Mouse (Mus musculus) forebrain, embryonic 12.5 days (tissue): ENCODE data around the gene Syngap1. TPM values are rescaled to one million over a fixed set of nuclear protein-coding genes. Genes with fewer than 3 reads are reported as not detected.
"Not testable (repeated sequence)": the region's sequence is repeated elsewhere in the genome, so short reads cannot be mapped to it uniquely, and the experiment has no call there.

Experiments used
- ATAC-seq: fragments of 200-750 bp; cut with Nextera tagmentation; 2 replicates; pipeline ENCODE4 v1.8.0; 2017; ENCODE audit warnings: moderate TSS enrichment; ENCODE audit not compliant: low FRiP score
- H3K27ac ChIP-seq: fragments of 300-500 bp; sonication (generic); 2 replicates; pipeline ENCODE4 v1.5.1; 2016; ENCODE audit warnings: mild to moderate bottlenecking
- H3K27me3 ChIP-seq: fragments of 300-500 bp; sonication (generic); 2 replicates; pipeline ENCODE4 v1.6.1; 2016; ENCODE audit warnings: mild to moderate bottlenecking
- H3K36me3 ChIP-seq: fragments of 300-500 bp; sonication (generic); replicated peaks from 2 replicates; pipeline ENCODE4 v1.6.1; 2016; ENCODE audit warnings: mild to moderate bottlenecking
- H3K4me1 ChIP-seq: fragments of 300-500 bp; sonication (generic); 2 replicates; pipeline ENCODE4 v1.6.1; 2016
- H3K4me2 ChIP-seq: fragments of 300-500 bp; sonication (generic); 2 replicates; pipeline ENCODE4 v1.6.1; 2016; ENCODE audit warnings: mild to moderate bottlenecking, moderate library complexity
- H3K4me3 ChIP-seq: fragments of 300-500 bp; sonication (generic); replicated peaks from 2 replicates; pipeline ENCODE4 v1.5.1; 2016; ENCODE audit warnings: mild to moderate bottlenecking
- H3K9ac ChIP-seq: fragments of 300-500 bp; sonication (generic); 2 replicates; pipeline ENCODE4 v1.6.1; 2016; ENCODE audit warnings: mild to moderate bottlenecking
- H3K9me3 ChIP-seq: fragments of 300-500 bp; sonication (generic); 2 replicates; pipeline ENCODE4 v1.6.1; 2016
- WGBS: fragments of 180-500 bp; shearing (Covaris S2); methylation state at CpG from one replicate; pipeline ENCODE4 v1.1.7; 2016; 5-methylcytosine and 5-hydroxymethylcytosine counted together
- polyA plus RNA-seq: library from polyadenylated mRNA; unstranded; fragments of >200 nt; fragmentation: Nextera tagmentation; extraction: Ambion mirVana; gene quantifications from 2 replicates; pipeline ENCODE4 v1.2.1, GENCODE M21; 2016

Syngap1 gene
- polyA plus RNA-seq, 1 experiment from 2014 or later, result 3.9 TPM

DNA sequence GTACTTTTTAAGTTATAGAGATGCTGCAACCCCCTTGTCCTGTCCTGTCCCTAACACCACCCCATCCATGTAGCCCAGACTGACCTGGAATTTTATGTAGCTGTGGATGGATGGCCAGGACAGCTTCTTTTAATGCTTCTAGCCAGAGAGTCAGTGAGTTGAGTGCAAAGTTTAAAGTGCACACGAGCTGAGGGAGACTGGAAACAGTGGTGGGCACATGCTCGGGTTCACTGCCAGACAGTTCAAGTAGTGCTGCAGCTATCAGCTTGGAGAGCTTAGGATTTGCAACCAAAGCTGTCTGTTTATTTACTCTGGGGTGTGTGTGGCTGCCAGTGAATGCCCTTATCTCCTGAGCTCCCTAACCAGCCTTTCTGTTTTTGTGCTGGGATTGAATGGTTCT, 21.5 kb upstream of the Syngap1 start:
- H3K4me3 ChIP-seq, H3K9ac ChIP-seq, ATAC-seq, H3K9me3 ChIP-seq, H3K27ac ChIP-seq, H3K27me3 ChIP-seq, H3K4me2 ChIP-seq: not testable (repeated sequence)
- Histone ChIP-seq H3K36me3 (peaks cover 25% of the 10 kb centered on the region), H3K4me1 (peaks cover 14% of the 10 kb centered on the region)
- WGBS, result 79% methylated on average over 2 of the region's 2 CpGs

DNA sequence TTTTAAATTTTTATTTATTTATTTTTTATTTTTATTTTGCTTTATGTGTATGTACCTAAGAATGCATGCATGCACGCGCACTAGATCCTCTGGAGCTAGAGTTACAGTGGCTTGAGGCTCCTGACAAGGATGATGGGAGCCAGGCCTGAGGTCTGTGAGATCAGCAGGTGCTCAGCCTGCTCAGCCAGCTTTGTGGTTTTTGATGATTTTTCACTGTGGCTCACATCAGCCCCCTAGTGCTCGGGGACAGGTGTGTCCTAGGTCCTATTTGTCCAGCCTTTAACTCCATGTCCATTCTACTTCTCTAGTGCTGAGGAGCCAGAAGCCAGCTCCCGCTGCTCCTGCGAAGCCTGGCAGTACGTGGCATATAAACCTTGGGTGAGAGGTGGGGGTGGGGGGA, 18.7 kb upstream of the Syngap1 start:
- not testable (repeated sequence) for H3K27me3 ChIP-seq, H3K27ac ChIP-seq, H3K4me3 ChIP-seq, H3K4me2 ChIP-seq, ATAC-seq, H3K9me3 ChIP-seq, H3K9ac ChIP-seq
- Histone ChIP-seq H3K4me1 (peaks cover 13% of the 10 kb centered on the region), H3K36me3 (peaks cover 47% of the 10 kb centered on the region)
- WGBS, result 96% methylated on average over 6 of the region's 6 CpGs

DNA sequence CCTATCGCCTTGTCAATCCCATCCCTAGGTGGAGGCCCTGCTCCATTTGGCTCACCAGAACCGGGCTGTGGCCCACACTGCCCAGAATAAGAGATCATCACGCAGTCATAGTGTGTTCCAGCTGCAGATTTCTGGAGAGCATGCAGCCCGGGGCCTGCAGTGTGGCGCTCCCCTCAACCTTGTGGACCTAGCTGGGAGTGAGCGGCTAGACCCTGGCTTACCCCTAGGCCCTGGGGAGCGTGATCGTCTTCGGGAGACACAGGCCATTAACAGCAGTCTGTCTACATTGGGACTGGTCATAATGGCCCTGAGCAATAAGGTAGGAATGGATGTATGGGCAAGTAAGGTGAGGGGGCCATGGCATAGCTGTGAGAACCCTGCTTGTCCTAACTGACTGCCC, 15.6 kb upstream of the Syngap1 start:
- not testable (repeated sequence) for H3K9me3 ChIP-seq, H3K4me1 ChIP-seq, H3K9ac ChIP-seq, H3K4me2 ChIP-seq, H3K27ac ChIP-seq, H3K4me3 ChIP-seq, H3K27me3 ChIP-seq, ATAC-seq
- peaks cover 75% of the 10 kb centered on the region for H3K36me3 ChIP-seq
- WGBS, result 96% methylated on average over 9 of the region's 9 CpGs

DNA sequence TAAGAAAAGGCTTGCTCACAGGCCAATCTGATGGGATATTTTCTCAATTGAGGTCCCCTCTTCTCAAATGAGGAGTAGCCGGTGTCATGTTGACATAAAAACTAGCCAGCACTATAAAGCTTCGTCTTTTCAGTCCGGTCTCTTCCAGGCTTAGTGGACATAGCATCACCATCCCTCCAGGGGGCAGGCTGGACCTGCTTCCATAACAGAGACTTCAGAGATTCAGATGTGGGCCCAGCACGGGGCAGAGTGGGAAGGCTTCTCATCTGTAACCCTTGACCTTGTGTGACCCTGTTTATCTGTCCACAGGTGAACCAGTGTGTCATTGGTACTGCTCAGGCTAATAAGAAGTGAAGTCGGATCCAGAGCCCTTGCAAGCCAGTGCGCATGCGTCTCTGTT, 9.3 kb upstream of the Syngap1 start:
- not testable (repeated sequence) for H3K9me3 ChIP-seq, H3K27me3 ChIP-seq, H3K9ac ChIP-seq, H3K4me2 ChIP-seq, H3K27ac ChIP-seq, H3K4me3 ChIP-seq
- WGBS, result 69% methylated on average over 7 of the region's 7 CpGs
- H3K4me1 ChIP-seq, result peaks cover 19% of the 10 kb centered on the region
- peaks cover 64% of the 10 kb centered on the region for H3K36me3 ChIP-seq
- 0 out of 2 replicates have a peak, but pooled peaks have one; percentile 18 for ATAC-seq

DNA sequence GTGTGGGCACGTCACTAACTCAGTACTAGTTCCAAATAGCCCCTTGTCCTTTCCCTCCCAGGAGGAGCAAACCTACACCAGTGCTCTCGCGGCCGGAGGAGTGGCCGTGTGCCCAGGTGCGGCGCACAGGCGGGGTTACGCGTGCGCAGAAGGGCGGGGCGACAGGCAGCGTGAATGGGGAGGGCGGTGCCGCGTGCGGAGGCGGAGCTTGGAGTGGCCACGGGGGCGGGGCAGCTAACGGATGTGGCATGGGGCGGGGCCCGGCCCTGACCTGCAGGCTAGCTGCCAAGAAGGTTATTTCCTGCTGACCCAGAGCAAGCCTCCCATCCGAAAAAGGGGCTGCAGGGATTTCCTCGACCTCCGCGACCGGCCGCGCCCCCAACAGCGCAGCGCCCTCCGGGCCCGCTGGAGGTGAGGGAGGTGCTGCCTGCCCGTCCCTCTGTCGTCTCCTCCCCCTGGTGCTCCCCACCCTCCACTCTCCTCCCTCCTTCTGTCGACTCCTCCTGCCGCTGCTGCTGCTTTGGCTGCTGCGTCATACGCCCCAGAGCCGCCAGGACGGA, 8.1 kb upstream of the Syngap1 start, which contains the start of gene Phf1:
TSS of gene Phf1 (plus strand) at position 214 of the 560 bp plus-strand sequence.
- Histone ChIP-seq H3K9me3 (no peaks in the 10 kb centered on the region), H3K4me3 (peak within 1 kb of the TSS; percentile 59), H3K4me1 (peaks cover 26% of the 10 kb centered on the region), H3K4me2 (peak within 1 kb of the TSS; percentile 86), H3K27me3 (no peaks in the 10 kb centered on the region), H3K36me3 (peaks cover 62% of the 10 kb centered on the region), H3K27ac (peak within 1 kb of the TSS; percentile 76), H3K9ac (peak within 1 kb of the TSS; percentile 75)
- under 1% methylated on average over 43 of the region's 43 CpGs for WGBS
- ATAC-seq, result peak; percentile 84

DNA sequence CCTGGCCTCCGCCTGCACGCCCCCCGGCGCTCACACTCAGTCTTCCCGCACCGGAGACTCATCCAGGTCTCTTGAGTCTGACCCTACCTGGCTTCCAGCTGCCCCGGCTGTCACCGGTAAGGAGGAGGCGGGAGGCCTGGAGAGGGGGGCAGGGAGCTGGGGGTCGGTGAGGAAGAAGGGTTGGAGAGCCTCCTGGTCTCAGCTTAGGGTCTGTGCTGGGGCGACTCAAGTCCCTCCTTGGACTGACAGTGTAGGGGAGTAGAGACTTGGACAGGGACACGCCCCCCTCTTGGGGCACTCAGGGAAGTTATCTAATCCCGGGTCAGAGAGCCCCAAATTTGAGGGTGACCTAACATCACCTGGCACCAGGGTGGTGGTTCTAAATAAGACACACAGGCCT, 7.6 kb upstream of the Syngap1 start:
- Histone ChIP-seq H3K36me3 (peaks cover 58% of the 10 kb centered on the region), H3K4me1 (peaks cover 31% of the 10 kb centered on the region), H3K27me3 (no peaks in the 10 kb centered on the region), H3K9ac (peak overlapping the region; percentile 75), H3K9me3 (no peaks in the 10 kb centered on the region), H3K4me2 (peak overlapping the region; percentile 86), H3K4me3 (peak overlapping the region; percentile 59), H3K27ac (peak overlapping the region; percentile 76)
- WGBS, result 10% methylated on average over 13 of the region's 13 CpGs
- peak; percentile 14; the same call in 1 of the 2 replicates for ATAC-seq

DNA sequence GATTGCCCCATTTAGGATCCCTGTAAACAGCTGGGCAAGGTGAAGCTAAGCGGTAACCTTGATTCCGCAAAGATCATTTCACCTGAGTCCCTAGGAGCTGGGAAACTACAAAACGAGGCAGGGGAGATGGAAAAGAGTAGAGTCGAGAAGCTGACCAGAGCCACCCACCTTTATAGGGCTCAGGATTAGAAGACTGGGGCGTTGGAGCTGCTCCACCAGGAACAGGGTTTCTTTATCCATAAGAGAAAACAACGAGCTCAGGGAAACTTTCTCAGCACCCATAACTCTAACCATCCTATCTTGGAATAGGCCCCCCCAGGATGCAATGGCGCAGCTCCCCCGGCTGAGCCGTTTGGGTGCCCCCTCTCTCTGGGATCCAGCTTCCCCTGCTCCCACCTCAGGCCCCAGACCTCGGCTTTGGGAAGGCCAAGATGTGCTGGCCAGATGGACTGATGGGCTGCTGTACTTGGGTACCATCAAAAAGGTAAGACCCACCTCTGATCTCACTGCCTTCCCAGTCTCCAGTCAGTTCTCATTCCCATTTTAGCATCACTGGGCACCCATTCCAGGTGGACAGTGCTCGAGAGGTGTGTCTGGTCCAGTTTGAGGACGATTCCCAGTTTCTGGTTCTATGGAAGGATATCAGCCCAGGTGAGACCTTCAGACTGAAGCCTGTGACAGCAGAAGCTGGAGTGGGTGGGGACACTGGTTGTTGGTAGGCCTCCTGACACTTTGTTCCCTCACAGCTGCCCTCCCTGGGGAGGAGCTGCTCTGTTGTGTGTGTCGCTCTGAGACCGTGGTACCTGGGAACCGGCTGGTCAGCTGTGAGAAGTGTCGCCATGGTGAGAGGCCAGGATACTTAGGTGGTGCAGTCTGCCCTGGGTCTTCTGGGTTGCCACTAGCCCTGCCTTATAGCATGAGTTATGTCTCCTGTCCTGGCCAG, 6.9 kb upstream of the Syngap1 start:
- H3K4me2 ChIP-seq, result peak overlapping the region; percentile 86
- no peak for ATAC-seq
- H3K4me1 ChIP-seq, result peaks cover 36% of the 10 kb centered on the region
- H3K36me3 ChIP-seq, result peaks cover 52% of the 10 kb centered on the region
- H3K27me3 ChIP-seq, result no peaks in the 10 kb centered on the region
- H3K4me3 ChIP-seq, result peak overlapping the region; percentile 59
- H3K27ac ChIP-seq, result peak overlapping the region; percentile 76; the same call in 1 of the 2 replicates
- WGBS, result 85% methylated on average over 16 of the region's 16 CpGs
- H3K9ac ChIP-seq, result peak overlapping the region; percentile 75
- no peaks in the 10 kb centered on the region for H3K9me3 ChIP-seq

DNA sequence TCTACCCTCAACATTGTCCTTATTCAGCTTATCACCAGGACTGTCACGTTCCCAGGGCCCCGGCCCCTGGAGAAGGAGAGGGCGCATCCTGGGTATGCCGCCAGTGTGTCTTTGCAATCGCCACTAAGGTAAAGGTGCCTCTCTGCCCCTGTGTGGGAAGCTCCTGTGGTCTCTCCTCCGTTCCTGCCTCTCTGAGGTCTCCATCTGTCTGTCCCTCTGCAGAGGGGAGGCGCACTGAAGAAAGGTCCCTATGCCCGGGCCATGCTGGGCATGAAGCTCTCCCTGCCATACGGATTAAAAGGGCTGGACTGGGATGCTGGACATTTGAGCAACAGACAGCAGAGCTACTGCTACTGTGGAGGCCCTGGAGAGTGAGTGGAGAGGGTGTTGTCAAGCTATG, 6.0 kb upstream of the Syngap1 start:
- no peak overlapping the region for H3K9ac ChIP-seq
- no peak overlapping the region for H3K4me2 ChIP-seq
- 92% methylated on average over 9 of the region's 9 CpGs for WGBS
- no peak for ATAC-seq
- H3K9me3 ChIP-seq, result no peaks in the 10 kb centered on the region
- H3K27me3 ChIP-seq, result no peaks in the 10 kb centered on the region
- H3K27ac ChIP-seq, result no peak overlapping the region
- H3K36me3 ChIP-seq, result peaks cover 43% of the 10 kb centered on the region
- H3K4me1 ChIP-seq, result peaks cover 39% of the 10 kb centered on the region
- no peak overlapping the region for H3K4me3 ChIP-seq

DNA sequence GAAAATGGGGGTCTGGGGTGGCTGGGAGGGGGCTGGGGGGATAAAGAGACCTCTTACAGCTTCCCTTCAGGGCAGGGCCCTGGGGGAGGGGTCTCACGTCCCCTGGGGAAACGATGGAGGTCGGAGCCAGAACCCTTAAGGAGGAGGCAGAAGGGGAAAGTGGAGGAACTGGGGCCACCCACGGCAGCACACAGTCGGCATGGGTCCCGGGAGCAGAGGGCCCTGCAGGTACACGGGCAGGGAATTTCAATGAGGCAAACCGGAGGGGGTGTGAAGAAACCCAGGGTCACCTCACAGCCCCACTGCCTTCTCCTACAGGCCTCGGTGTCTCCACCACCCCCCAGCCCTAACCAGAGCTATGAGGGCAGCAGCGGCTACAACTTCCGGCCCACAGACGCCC, 4.6 kb upstream of the Syngap1 start:
- WGBS, result 84% methylated on average over 12 of the region's 12 CpGs
- peaks cover 52% of the 10 kb centered on the region for H3K4me1 ChIP-seq
- H3K27ac ChIP-seq, result no peak overlapping the region
- no peak overlapping the region for H3K4me2 ChIP-seq
- no peak overlapping the region for H3K4me3 ChIP-seq
- H3K27me3 ChIP-seq, result no peaks in the 10 kb centered on the region
- no peak for ATAC-seq
- no peaks in the 10 kb centered on the region for H3K9me3 ChIP-seq
- no peak overlapping the region for H3K9ac ChIP-seq
- H3K36me3 ChIP-seq, result peaks cover 30% of the 10 kb centered on the region

DNA sequence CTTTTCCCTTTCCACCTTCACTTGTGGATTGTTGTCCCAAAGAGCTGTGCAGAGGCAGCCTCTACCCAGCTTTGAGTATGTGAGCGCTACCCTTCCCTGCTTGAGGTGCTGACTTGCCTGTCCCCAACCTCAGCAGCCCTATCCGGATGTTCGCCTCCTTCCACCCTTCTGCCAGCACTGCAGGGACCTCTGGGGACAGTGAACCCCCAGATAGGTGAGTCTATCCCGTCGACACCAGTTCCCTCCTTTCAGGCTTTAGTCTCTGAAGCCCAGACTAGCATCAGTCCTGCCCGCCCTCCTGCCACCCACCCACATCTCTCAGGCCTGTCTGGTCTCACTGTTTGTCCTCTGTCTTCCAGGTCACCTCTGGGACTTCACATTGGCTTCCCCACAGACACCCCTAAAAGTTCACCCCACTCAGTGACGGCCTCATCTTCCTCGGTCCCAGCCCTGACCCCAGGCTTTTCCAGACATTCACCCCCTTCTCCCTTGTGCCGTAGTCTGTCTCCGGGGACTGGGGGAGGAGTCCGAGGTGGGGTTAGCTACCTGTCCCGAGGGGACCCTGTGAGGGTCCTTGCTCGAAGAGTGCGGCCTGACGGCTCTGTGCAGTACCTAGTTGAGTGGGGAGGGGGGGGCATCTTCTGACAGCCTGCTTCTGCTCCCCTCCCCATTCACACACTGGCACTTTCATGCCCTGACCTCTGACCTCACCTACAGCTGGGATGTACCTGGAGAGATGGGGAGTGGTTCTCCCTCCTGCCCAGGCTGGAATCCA, 3.9 kb upstream of the Syngap1 start:
- peak overlapping the region; percentile 15; the same call in 1 of the 2 replicates for H3K4me2 ChIP-seq
- ATAC-seq, result no peak
- no peaks in the 10 kb centered on the region for H3K9me3 ChIP-seq
- peaks cover 59% of the 10 kb centered on the region for H3K4me1 ChIP-seq
- no peak overlapping the region for H3K27ac ChIP-seq
- H3K36me3 ChIP-seq, result peaks cover 30% of the 10 kb centered on the region
- H3K9ac ChIP-seq, result 0 out of 2 replicates have a peak overlapping the region, but pooled peaks have one; percentile 81
- 90% methylated on average over 15 of the region's 15 CpGs for WGBS
- H3K4me3 ChIP-seq, result no peak overlapping the region
- no peaks in the 10 kb centered on the region for H3K27me3 ChIP-seq

DNA sequence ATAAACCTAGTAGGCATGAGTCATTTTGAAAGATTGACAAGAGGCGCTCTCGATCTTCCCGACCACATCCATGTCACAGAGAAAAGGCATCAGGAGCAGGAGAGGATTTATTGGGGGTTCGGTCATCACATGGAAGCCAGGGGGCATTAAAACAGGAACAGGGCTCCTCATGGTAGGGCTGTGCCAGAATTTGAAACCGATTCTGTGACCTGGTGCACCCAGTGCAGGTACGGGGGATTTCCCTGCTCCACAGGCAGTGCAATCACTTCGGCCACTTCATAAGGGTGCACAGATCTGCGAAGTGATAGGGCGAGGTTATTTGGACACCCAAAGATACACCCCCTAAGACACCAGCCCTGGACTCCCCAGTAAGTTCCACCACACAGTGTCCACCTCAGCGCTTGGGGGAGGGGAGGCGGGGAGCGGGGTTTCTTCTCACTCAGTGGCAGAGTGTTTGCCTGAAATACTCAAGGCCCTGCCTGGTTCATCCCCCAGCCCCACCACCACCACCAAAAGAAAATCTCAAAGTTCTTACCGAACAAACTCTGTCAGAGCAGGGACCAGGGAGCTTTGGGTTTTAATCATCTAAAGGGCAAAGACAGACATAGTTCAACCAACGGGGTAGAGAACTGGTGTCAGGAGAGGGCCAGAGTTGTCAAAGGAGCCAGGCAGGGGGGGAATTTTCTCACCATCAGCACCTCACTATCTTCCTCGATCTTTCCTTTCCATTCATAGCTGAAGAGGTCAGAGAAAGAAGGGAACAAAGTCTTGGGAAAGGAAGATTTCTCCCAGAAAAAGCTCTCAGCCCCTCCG, 3.0 kb upstream of the Syngap1 start:
- no peaks in the 10 kb centered on the region for H3K27me3 ChIP-seq
- peak overlapping the region; percentile 64 for H3K4me3 ChIP-seq
- WGBS, result 64% methylated on average over 16 of the region's 16 CpGs
- H3K27ac ChIP-seq, result peak overlapping the region; percentile 97; the same call in 1 of the 2 replicates
- H3K4me2 ChIP-seq, result peak overlapping the region; percentile 98
- H3K36me3 ChIP-seq, result peaks cover 30% of the 10 kb centered on the region
- H3K4me1 ChIP-seq, result peaks cover 62% of the 10 kb centered on the region
- no peaks in the 10 kb centered on the region for H3K9me3 ChIP-seq
- no peak for ATAC-seq
- H3K9ac ChIP-seq, result peak overlapping the region; percentile 81
